Mouse (Mus musculus): ENCODE results near the gene Cd300lb.

- TF ChIP-seq POLR2A (IDR thresholded peaks at IDR 0.05; ENCODE audit: borderline replicate concordance, extremely low read depth, low read depth, low read length): no peak
- no peak for TF ChIP-seq CTCF (IDR thresholded peaks at IDR 0.05; ENCODE audit: insufficient read depth, low read length)
These were observed 43.6 kb downstream of the Cd300lb start for GRCm38 (mm10) chr11:114890542-114890941.
